Mouse (Mus musculus) kidney, adult 2 months (tissue): ENCODE results near the gene Tm4sf19.

Experiments
- CTCF ChIP-seq: fragments of 200-500 bp; conservative IDR thresholded peaks from 2 replicates; pipeline ENCODE4 v1.5.1; 2011; ENCODE audit warnings: low read depth, mild to moderate bottlenecking, control low read depth, low read length, moderate library complexity, mixed read lengths; ENCODE audit not compliant: insufficient read depth, insufficient read length
- POLR2A ChIP-seq: fragments of 200-500 bp; IDR thresholded peaks from one replicate; pipeline ENCODE4 v1.6.1; 2011; ENCODE audit warnings: low read depth, low read length, control low read depth

- no peak; the same call in 1 of the 2 replicates for TF ChIP-seq CTCF
- no peak for TF ChIP-seq POLR2A
These were observed 13.5 kb upstream of the Tm4sf19 start for GRCm38 (mm10) chr16:32386826-32387225.
